Mouse (Mus musculus) forebrain, embryonic 14.5 days (tissue): ENCODE data around the gene Ppfibp1. TPM values are rescaled to one million over a fixed set of nuclear protein-coding genes. Genes with fewer than 3 reads are reported as not detected.

Source experiments
- ATAC-seq: fragments of 200-750 bp; cut with Nextera tagmentation; 2 replicates; pipeline ENCODE4 v1.8.0; 2017; ENCODE audit warnings: mild to moderate bottlenecking, moderate library complexity
- DNase-seq: peaks from one replicate; pipeline ENCODE4 v3.0.0-alpha.2; 2015; ENCODE audit warnings: low spot score
- H3K27ac ChIP-seq: fragments of 300-500 bp; sonication (generic); 2 replicates; pipeline ENCODE4 v1.5.1; 2014; ENCODE audit warnings: low read depth, mild to moderate bottlenecking, control low read depth, low read length, moderate library complexity
- H3K27me3 ChIP-seq: fragments of 300-500 bp; sonication (generic); replicated peaks from 2 replicates; pipeline ENCODE4 v1.6.1; 2014; ENCODE audit warnings: low read length, control low read depth, mixed read lengths; ENCODE audit not compliant: control insufficient read depth, insufficient read depth
- H3K36me3 ChIP-seq: fragments of 300-500 bp; sonication (generic); 2 replicates; pipeline ENCODE4 v1.6.1; 2014; ENCODE audit warnings: low read length, control low read depth; ENCODE audit not compliant: control insufficient read depth, insufficient read depth
- H3K4me1 ChIP-seq: fragments of 300-500 bp; sonication (generic); 2 replicates; pipeline ENCODE4 v1.6.1; 2014; ENCODE audit warnings: antibody characterized with exemption, low read length, control low read depth; ENCODE audit not compliant: control insufficient read depth, insufficient read depth
- H3K4me2 ChIP-seq: fragments of 300-500 bp; sonication (generic); 2 replicates; pipeline ENCODE4 v1.6.1; 2014; ENCODE audit warnings: mild to moderate bottlenecking, control low read depth, low read length
- H3K4me3 ChIP-seq: fragments of 300-500 bp; sonication (generic); 2 replicates; pipeline ENCODE4 v1.5.1; 2014; ENCODE audit warnings: low read depth, low read length, control low read depth
- H3K9ac ChIP-seq: fragments of 300-500 bp; sonication (generic); 2 replicates; pipeline ENCODE4 v1.6.1; 2014; ENCODE audit warnings: mild to moderate bottlenecking, low read length, control low read depth, moderate library complexity
- H3K9me3 ChIP-seq: fragments of 300-500 bp; sonication (generic); replicated peaks from 2 replicates; pipeline ENCODE4 v1.6.1; 2016; ENCODE audit warnings: low read length, control low read depth, mixed read lengths; ENCODE audit not compliant: control insufficient read depth
- WGBS: fragments of 180-500 bp; shearing (Covaris S2); extraction: QIAGEN DNeasy Blood & Tissue Kit; methylation state at CpG from one replicate; pipeline ENCODE4 v1.1.7; 2014; 5-methylcytosine and 5-hydroxymethylcytosine counted together
- polyA plus RNA-seq: library from polyadenylated mRNA; unstranded; fragments of >200 nt; fragmentation: Nextera tagmentation; extraction: Ambion mirVana; gene quantifications from 2 replicates; pipeline ENCODE4 v1.2.1, GENCODE M21; 2014

Ppfibp1 gene
- polyA plus RNA-seq, 1 experiment from 2014 or later: 10.9 TPM

DNA sequence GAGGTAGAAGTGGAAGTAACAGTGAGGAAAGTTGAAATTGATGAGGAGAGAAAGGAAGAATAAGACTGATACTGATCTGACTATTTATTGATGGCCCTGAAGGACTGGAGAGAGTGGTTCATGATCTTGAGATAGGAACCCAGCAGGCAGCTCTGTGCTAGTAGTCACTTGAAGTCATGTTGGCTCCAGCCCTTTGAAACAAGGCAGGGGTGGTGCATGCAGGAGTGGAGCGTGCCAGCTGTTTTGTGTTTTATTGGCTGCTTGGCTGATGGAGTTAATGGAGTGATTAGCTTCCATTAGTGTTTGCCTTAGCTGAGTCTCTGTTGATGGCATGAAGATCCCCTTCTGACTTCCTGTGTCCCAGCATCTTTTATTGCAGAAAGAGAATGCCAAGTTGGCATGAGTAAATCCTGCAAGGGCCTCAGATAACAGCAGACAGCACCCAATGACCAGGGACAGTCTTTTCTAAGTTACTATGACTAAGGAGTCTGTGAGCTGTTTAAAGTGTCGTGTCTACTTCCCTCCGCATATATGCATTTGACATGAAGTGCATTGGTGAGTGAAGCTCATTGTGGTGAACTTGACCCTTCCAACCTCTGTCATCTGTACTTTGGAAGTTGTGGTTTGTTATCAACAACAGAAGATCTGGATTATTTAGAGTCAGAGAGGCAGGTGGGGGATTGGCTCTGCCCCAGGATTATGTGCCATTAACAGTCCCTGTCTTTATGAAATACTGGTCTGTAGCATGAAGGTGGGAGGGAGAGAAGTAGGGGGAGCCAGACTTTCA lies 17.9 kb downstream of the Ppfibp1 start:
- Histone ChIP-seq H3K27ac (no peak overlapping the region), H3K27me3 (no peaks in the 10 kb centered on the region), H3K4me2 (no peak overlapping the region), H3K4me3 (no peak overlapping the region), H3K4me1 (peaks cover 2% of the 10 kb centered on the region; the same call in 1 of the 2 replicates), H3K9ac (no peak overlapping the region), H3K36me3 (no peaks in the 10 kb centered on the region), H3K9me3 (no peaks in the 10 kb centered on the region)
- WGBS: 85% methylated on average over 3 of the region's 3 CpGs
- DNase-seq: no peak
- no peak for ATAC-seq

- 81% methylated on average over 5 of the region's 5 CpGs for WGBS
- no peak for ATAC-seq
- no peaks in the 10 kb centered on the region for H3K36me3 ChIP-seq
These were observed 18.9 kb downstream of the Ppfibp1 start for GRCm38 (mm10) chr6:146907061-146907794.

DNA sequence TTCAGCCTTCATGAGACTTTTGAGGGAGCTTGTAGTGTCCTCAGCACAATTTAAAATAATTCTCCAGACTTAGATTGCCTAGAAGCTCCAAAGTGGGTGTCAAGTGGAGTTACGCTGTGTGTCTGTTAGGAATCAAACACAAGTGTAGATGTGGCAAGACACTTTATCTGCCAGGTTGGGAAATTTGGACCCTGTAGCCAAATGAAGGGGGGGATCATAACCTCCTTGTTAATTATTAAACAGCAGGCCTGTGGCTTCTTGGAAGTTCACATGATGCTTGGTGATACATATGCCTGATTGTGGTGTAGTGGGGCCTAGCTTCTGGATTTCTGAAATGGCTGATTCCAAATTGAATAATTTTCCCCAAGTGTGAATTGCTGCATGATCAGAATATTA lies 19.5 kb downstream of the Ppfibp1 start:
- no peak overlapping the region for H3K4me2 ChIP-seq
- H3K4me3 ChIP-seq: no peak overlapping the region
- H3K9me3 ChIP-seq: no peaks in the 10 kb centered on the region
- no peaks in the 10 kb centered on the region for H3K36me3 ChIP-seq
- no peak overlapping the region for H3K9ac ChIP-seq
- DNase-seq (no peak), ATAC-seq (no peak)
- H3K27me3 ChIP-seq: no peaks in the 10 kb centered on the region
- H3K4me1 ChIP-seq: peaks cover 2% of the 10 kb centered on the region; the same call in 1 of the 2 replicates
- no peak overlapping the region for H3K27ac ChIP-seq
- 94% methylated on average over 1 of the region's 1 CpGs for WGBS

More at GRCm38 (mm10) chr6:146907061-146907794, 18.9 kb downstream of the Ppfibp1 start:
- Histone ChIP-seq H3K4me3 (no peak overlapping the region), H3K4me2 (no peak overlapping the region), H3K4me1 (peaks cover 2% of the 10 kb centered on the region; the same call in 1 of the 2 replicates), H3K27me3 (no peaks in the 10 kb centered on the region), H3K27ac (no peak overlapping the region), H3K9me3 (no peaks in the 10 kb centered on the region), H3K9ac (no peak overlapping the region)
- DNase-seq: no peak

DNA sequence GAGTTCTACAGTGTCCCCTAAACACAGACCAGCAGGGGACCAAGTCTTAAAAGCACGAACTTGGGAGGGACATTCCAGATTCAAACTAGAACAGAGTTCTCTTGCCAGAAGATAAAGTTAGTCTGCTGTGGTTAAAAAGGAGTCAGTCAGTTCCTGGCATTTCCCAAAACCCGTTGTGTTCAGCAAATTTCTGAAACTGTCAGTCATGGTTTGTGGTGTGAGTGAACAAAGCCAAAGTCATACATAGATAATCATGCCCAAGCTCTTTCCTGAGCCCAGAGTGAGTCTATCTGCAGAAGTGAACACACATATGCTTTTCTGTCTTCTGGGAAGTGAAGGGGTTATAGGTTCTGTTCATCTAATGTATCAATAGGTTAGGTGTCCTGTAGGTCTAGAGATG lies 20.5 kb downstream of the Ppfibp1 start:
- no peak overlapping the region for H3K4me3 ChIP-seq
- no peak overlapping the region for H3K4me2 ChIP-seq
- WGBS: 77% methylated on average over 2 of the region's 2 CpGs
- H3K9ac ChIP-seq: no peak overlapping the region
- H3K27me3 ChIP-seq: no peaks in the 10 kb centered on the region
- H3K36me3 ChIP-seq: no peaks in the 10 kb centered on the region
- H3K27ac ChIP-seq: no peak overlapping the region
- peaks cover 2% of the 10 kb centered on the region; the same call in 1 of the 2 replicates for H3K4me1 ChIP-seq
- no peaks in the 10 kb centered on the region for H3K9me3 ChIP-seq
- ATAC-seq (no peak), DNase-seq (no peak)

DNA sequence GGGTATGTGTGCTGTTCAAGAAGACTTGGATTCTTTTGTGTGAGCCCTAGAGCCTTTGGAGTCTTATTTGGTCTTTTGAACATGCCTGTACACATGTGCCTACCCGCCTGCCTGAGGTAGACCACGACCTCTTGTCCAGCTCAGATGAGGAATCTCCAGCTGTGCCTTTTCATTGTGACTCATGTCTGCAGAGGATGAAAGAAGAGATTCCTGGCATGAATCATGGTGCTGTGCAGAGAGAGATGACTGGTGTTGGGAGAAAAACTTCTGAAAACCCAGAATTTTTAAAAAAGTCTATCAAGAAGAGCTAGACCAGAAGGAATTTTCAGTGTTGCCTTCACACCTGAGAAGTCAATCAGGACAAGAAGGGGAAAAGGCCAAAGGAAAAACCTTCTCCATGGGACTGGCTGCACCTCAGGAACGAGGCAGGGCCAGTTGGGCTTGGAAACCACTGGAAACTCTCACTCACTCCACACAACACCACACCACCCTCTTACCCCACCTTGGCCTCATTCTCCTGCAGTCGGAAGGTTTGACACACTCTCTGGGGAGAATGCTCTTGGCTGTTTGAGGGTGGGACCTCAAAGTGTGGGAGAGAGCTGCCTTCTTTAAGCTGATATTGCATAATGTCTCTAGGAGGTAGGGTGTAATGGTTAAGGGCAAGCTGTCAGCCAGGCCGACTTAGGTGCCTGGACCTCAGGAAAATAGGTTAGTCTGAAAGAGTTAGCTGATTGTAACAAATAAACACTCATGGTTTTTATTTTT lies 21.6 kb downstream of the Ppfibp1 start:
- no peak overlapping the region for H3K4me3 ChIP-seq
- H3K27me3 ChIP-seq: no peaks in the 10 kb centered on the region
- H3K9ac ChIP-seq: no peak overlapping the region
- peaks cover 2% of the 10 kb centered on the region; the same call in 1 of the 2 replicates for H3K4me1 ChIP-seq
- H3K4me2 ChIP-seq: no peak overlapping the region
- 88% methylated on average over 5 of the region's 5 CpGs for WGBS
- no peaks in the 10 kb centered on the region for H3K36me3 ChIP-seq
- DNase-seq (no peak), ATAC-seq (no peak)
- H3K27ac ChIP-seq: no peak overlapping the region
- H3K9me3 ChIP-seq: no peaks in the 10 kb centered on the region

GRCm38 (mm10) chr6:146910801-146911200 lies 22.5 kb downstream of the Ppfibp1 start:
- H3K36me3 ChIP-seq: no peaks in the 10 kb centered on the region
- DNase-seq (no peak), ATAC-seq (no peak)
- H3K27ac ChIP-seq: no peak overlapping the region
- H3K9me3 ChIP-seq: no peaks in the 10 kb centered on the region
- H3K27me3 ChIP-seq: no peaks in the 10 kb centered on the region
- H3K4me3 ChIP-seq: no peak overlapping the region
- 92% methylated on average over 2 of the region's 2 CpGs for WGBS
- H3K4me2 ChIP-seq: no peak overlapping the region
- peaks cover 2% of the 10 kb centered on the region; the same call in 1 of the 2 replicates for H3K4me1 ChIP-seq
- H3K9ac ChIP-seq: no peak overlapping the region

DNA sequence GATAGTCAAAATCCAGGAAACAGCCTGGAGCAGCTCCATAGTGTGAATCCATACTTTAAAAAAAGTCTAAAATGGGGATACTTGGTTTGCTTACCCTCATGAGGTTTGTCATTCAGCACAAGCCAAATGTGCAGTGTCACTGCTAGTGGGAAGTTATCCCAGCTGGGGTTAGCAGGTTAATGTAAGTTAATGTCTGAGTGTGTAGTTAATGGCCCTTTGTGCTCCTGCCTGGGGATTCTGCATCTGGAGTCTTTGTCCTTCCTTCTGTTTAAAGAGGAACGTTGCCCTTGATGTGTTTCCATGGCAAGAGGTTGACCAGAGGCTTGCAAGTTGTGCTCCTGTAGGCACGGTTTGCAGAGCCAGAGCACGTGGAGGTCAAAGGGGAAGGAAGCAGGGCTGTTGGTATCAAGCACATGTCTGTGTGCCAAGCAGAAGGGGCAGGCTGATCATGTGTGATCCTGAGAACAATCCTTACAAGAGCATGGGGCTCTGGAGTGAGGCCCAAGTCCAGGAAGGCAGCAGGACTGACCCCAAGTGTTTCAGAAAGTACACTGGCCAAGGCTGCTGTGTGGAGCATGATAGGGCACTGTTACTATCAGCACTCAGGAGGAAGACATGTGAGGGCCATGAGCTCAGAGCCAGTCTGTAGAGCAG lies 24.7 kb downstream of the Ppfibp1 start:
- no peaks in the 10 kb centered on the region for H3K4me1 ChIP-seq
- WGBS: 42% methylated on average over 3 of the region's 3 CpGs

GRCm38 (mm10) chr6:146913489-146914198 lies 25.4 kb downstream of the Ppfibp1 start:
- ATAC-seq (no peak), DNase-seq (no peak)
- Histone ChIP-seq H3K4me1 (no peaks in the 10 kb centered on the region), H3K27ac (no peak overlapping the region), H3K36me3 (no peaks in the 10 kb centered on the region), H3K27me3 (no peaks in the 10 kb centered on the region), H3K4me2 (no peak overlapping the region), H3K4me3 (no peak overlapping the region), H3K9me3 (no peaks in the 10 kb centered on the region), H3K9ac (no peak overlapping the region)
- WGBS: 76% methylated on average over 4 of the region's 4 CpGs

More for the DNA sequence above, 24.7 kb downstream of the Ppfibp1 start:
- DNase-seq (no peak), ATAC-seq (no peak)
- no peak overlapping the region for H3K27ac ChIP-seq
- no peak overlapping the region for H3K4me3 ChIP-seq
- H3K36me3 ChIP-seq: no peaks in the 10 kb centered on the region
- H3K27me3 ChIP-seq: no peaks in the 10 kb centered on the region
- H3K9ac ChIP-seq: no peak overlapping the region
- no peak overlapping the region for H3K4me2 ChIP-seq
- H3K9me3 ChIP-seq: no peaks in the 10 kb centered on the region
